In the genomic region with DNA sequence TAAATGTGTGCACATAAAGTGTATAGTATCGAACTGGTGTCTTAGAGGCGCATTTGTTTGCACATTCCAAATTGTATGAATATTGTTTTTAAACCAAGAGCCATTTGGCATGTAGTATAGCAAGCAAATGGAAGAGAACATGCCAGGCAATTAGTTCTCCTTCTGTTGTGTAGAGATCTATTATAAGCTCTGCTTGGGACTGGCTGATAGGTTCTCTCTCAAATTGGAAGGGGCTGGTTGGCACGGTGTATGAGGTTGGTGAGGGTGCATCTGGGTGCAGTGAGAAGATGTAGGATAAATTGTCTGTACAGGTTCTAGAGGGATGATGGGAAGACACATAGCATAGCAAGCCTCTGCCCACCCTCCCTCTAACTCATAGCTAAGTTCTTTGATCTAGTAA, we compare ENCODE assay signal across 30 mouse cellular contexts. TPM values are rescaled to one million over a fixed set of nuclear protein-coding genes. Genes with fewer than 3 reads are reported as not detected.
"Had no signal": no experiment of that assay in that cellular context is flagged by ENCODE, and none has a peak within 500 bp of the region (broad histone marks: within the 10 kb centered on the region; RNA-seq: fewer than 3 reads in every experiment).

No protein-coding gene starts in this region.

- ATAC-seq: hindbrain, embryonic 16.5 days; inflammation-experienced regulatory T-cells, adult 6 months; intestine, embryonic 15.5 days; intestine, postnatal 0 days had no signal

- H3K27me3 ChIP-seq: heart, embryonic 12.5 days; hindbrain, embryonic 12.5 days; intestine, embryonic 15.5 days; liver, embryonic 13.5 days; liver, embryonic 15.5 days had no signal

- H3K4me1 ChIP-seq: heart, embryonic 10.5 days; heart, embryonic 12.5 days; hindbrain, embryonic 10.5 days; hindbrain, embryonic 12.5 days; intestine, embryonic 15.5 days; liver, embryonic 13.5 days; liver, embryonic 15.5 days had no signal

- H3K4me2 ChIP-seq: heart, embryonic 12.5 days; hindbrain, embryonic 12.5 days; hindbrain, embryonic 14.5 days; intestine, embryonic 15.5 days; limb, embryonic 12.5 days; liver, embryonic 11.5 days; liver, embryonic 13.5 days; liver, embryonic 15.5 days had no signal

- H3K4me3 ChIP-seq: gastrocnemius, adult 2 months; heart, embryonic 10.5 days; heart, embryonic 12.5 days; hindbrain, embryonic 10.5 days; hindbrain, embryonic 12.5 days; intestine, embryonic 15.5 days; layer of hippocampus, adult 2 months; left cerebral cortex, adult 2 months; limb, embryonic 10.5 days; limb, embryonic 12.5 days; liver, embryonic 13.5 days; liver, embryonic 15.5 days had no signal

- H3K27ac ChIP-seq: gastrocnemius, adult 2 months; heart, embryonic 10.5 days; hindbrain, embryonic 10.5 days; hindbrain, embryonic 12.5 days; hindbrain, embryonic 14.5 days; intestine, embryonic 15.5 days; layer of hippocampus, adult 2 months; left cerebral cortex, adult 2 months; limb, embryonic 10.5 days; limb, embryonic 12.5 days; liver, embryonic 13.5 days; liver, embryonic 15.5 days had no signal

- H3K9ac ChIP-seq: heart, embryonic 12.5 days; hindbrain, embryonic 12.5 days; hindbrain, embryonic 14.5 days; intestine, embryonic 15.5 days; limb, embryonic 12.5 days; liver, embryonic 13.5 days; liver, embryonic 15.5 days had no signal

- H3K9me3 ChIP-seq: heart, embryonic 10.5 days; heart, embryonic 12.5 days; hindbrain, embryonic 10.5 days; hindbrain, embryonic 12.5 days; intestine, embryonic 15.5 days; limb, embryonic 10.5 days; limb, embryonic 12.5 days; liver, embryonic 13.5 days; liver, embryonic 15.5 days had no signal

- DNase-seq: gastrocnemius, adult 2 months; gastrocnemius, postnatal 10 days; gastrocnemius, postnatal 25 days; heart, adult 18-20 months; heart, postnatal 10 days; heart, postnatal 4 days; kidney, adult 18-20 months; kidney, adult 8-10 months; kidney, postnatal 10 days; kidney, postnatal 25 days; kidney, postnatal 4 days; liver; liver, embryonic 13.5 days had no signal

- H3K36me3 ChIP-seq: heart, embryonic 10.5 days; heart, embryonic 12.5 days; hindbrain, embryonic 10.5 days; hindbrain, embryonic 12.5 days; intestine, embryonic 15.5 days; limb, embryonic 10.5 days; limb, embryonic 12.5 days; liver, embryonic 13.5 days; liver, embryonic 15.5 days had no signal

RNA-seq across cellular contexts. Expression of a gene that starts 42.9 kb away (rescaled TPM):
- total RNA-seq: gastrocnemius, adult 2 months; gastrocnemius, postnatal 25 days; gastrocnemius, postnatal 4 days; heart, postnatal 25 days had no signal
- polyA plus RNA-seq: liver, embryonic 13.5 days; liver, embryonic 15.5 days had no signal
